Mouse (Mus musculus) embryonic facial prominence, embryonic 13.5 days (tissue): ENCODE measurements around the gene Prkg2. TPM values are rescaled to one million over a fixed set of nuclear protein-coding genes. Genes with fewer than 3 reads are reported as not detected.

ENCODE experiments used
- ATAC-seq: fragments of 200-750 bp; cut with Nextera tagmentation; 2 replicates; pipeline ENCODE4 v1.8.0; 2017; ENCODE audit warnings: low read depth; ENCODE audit not compliant: insufficient number of reproducible peaks, insufficient read depth, low FRiP score, low TSS enrichment
- H3K27ac ChIP-seq: fragments of 300-500 bp; sonication (generic); 2 replicates; pipeline ENCODE4 v1.5.1; 2015; ENCODE audit warnings: moderate library complexity, mild to moderate bottlenecking, inconsistent platforms
- H3K27me3 ChIP-seq: fragments of 300-500 bp; sonication (generic); 2 replicates; pipeline ENCODE4 v1.6.1; 2015; ENCODE audit warnings: mild to moderate bottlenecking, inconsistent platforms
- H3K36me3 ChIP-seq: fragments of 300-500 bp; sonication (generic); 2 replicates; pipeline ENCODE4 v1.6.1; 2015; ENCODE audit warnings: mild to moderate bottlenecking, inconsistent platforms
- H3K4me1 ChIP-seq: fragments of 300-500 bp; sonication (generic); 2 replicates; pipeline ENCODE4 v1.6.1; 2015; ENCODE audit warnings: inconsistent platforms
- H3K4me2 ChIP-seq: fragments of 300-500 bp; sonication (generic); 2 replicates; pipeline ENCODE4 v1.6.1; 2015; ENCODE audit warnings: moderate library complexity, mild to moderate bottlenecking, inconsistent platforms
- H3K4me3 ChIP-seq: fragments of 300-500 bp; sonication (generic); 2 replicates; pipeline ENCODE4 v1.5.1; 2015; ENCODE audit warnings: mild to moderate bottlenecking, inconsistent platforms
- H3K9ac ChIP-seq: fragments of 300-500 bp; sonication (generic); 2 replicates; pipeline ENCODE4 v1.6.1; 2015; ENCODE audit warnings: mild to moderate bottlenecking, inconsistent platforms
- H3K9me3 ChIP-seq: fragments of 300-500 bp; sonication (generic); 2 replicates; pipeline ENCODE4 v1.6.1; 2016; ENCODE audit warnings: inconsistent platforms
- WGBS: fragments of 180-500 bp; shearing (Covaris S2); methylation state at CpG from one replicate; pipeline ENCODE4 v1.1.7; 2015; ENCODE audit warnings: mixed read lengths; 5-methylcytosine and 5-hydroxymethylcytosine counted together
- polyA plus RNA-seq: library from polyadenylated mRNA; unstranded; fragments of >200 nt; fragmentation: Nextera tagmentation; extraction: Ambion mirVana; gene quantifications from 2 replicates; pipeline ENCODE4 v1.2.1, GENCODE M21; 2015

The Prkg2 gene
- polyA plus RNA-seq, 1 experiment from 2014 or later = 6.0 TPM

GRCm38 (mm10) chr5:98943776-98944175, 93.4 kb downstream of the Prkg2 start:
- H3K27ac ChIP-seq = no peak overlapping the region
- no peak overlapping the region for H3K9ac ChIP-seq
- no peaks in the 10 kb centered on the region for H3K9me3 ChIP-seq
- no peak for ATAC-seq
- WGBS = 60% methylated on average over 6 of the region's 6 CpGs
- H3K36me3 ChIP-seq = no peaks in the 10 kb centered on the region
- H3K4me3 ChIP-seq = no peak overlapping the region
- 0 out of 2 replicates have a peak, but pooled peaks cover 5% of the 10 kb centered on the region for H3K4me1 ChIP-seq
- no peak overlapping the region for H3K4me2 ChIP-seq
- no peaks in the 10 kb centered on the region for H3K27me3 ChIP-seq

- H3K4me1 ChIP-seq = 0 out of 2 replicates have a peak, but pooled peaks cover 5% of the 10 kb centered on the region
- 18% methylated on average over 6 of the region's 6 CpGs for WGBS
- no peaks in the 10 kb centered on the region; the same call in 1 of the 2 replicates for H3K27me3 ChIP-seq
Measured at GRCm38 (mm10) chr5:98940731-98941130, 96.4 kb downstream of the Prkg2 start.

DNA sequence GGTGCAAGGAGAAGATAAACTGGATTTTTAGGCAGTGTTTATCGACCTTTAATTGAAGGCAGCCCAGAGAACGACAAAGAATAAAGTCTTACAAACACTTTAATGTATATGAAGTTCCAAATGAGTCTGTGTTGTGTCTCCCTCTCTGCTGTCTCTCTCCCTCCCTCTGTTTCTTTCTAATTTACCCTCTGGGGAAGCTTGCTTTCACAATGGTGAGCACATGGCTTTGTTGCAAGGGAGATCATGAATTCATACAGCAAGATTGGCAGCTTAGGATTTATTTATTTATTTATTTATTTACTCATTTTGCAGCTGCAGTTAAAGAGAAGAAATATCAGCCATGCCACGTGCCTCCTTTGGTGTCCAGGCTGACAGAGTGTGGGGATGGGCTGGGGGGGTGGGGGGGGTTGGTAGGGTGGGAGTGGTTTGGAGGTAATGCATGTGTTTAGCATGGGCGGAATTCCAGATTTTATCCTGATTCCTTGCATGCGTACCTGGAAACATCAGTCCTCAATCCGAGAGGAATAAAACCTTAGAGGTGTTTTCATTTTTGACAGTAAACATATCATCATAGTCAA, 97.4 kb downstream of the Prkg2 start:
- Histone ChIP-seq H3K9me3 (no peaks in the 10 kb centered on the region), H3K4me2 (no peak overlapping the region), H3K9ac (no peak overlapping the region), H3K4me3 (no peak overlapping the region), H3K27ac (no peak overlapping the region), H3K27me3 (no peaks in the 10 kb centered on the region; the same call in 1 of the 2 replicates), H3K36me3 (no peaks in the 10 kb centered on the region), H3K4me1 (0 out of 2 replicates have a peak, but pooled peaks cover 5% of the 10 kb centered on the region)
- 71% methylated on average over 6 of the region's 6 CpGs for WGBS
- ATAC-seq = no peak

More at GRCm38 (mm10) chr5:98940731-98941130, 96.4 kb downstream of the Prkg2 start:
- no peak overlapping the region for H3K9ac ChIP-seq
- no peak for ATAC-seq
- no peak overlapping the region for H3K4me3 ChIP-seq
- no peaks in the 10 kb centered on the region for H3K9me3 ChIP-seq
- H3K27ac ChIP-seq = no peak overlapping the region
- no peak overlapping the region for H3K4me2 ChIP-seq
- no peaks in the 10 kb centered on the region for H3K36me3 ChIP-seq

- H3K4me2 ChIP-seq = no peak overlapping the region
- H3K27me3 ChIP-seq = no peaks in the 10 kb centered on the region; the same call in 1 of the 2 replicates
- no peak overlapping the region for H3K4me3 ChIP-seq
- H3K27ac ChIP-seq = no peak overlapping the region
- H3K9ac ChIP-seq = no peak overlapping the region
- H3K9me3 ChIP-seq = no peaks in the 10 kb centered on the region
- H3K4me1 ChIP-seq = 0 out of 2 replicates have a peak, but pooled peaks cover 5% of the 10 kb centered on the region
- no peak for ATAC-seq
- 82% methylated on average over 9 of the region's 9 CpGs for WGBS
- no peaks in the 10 kb centered on the region for H3K36me3 ChIP-seq
Measured at GRCm38 (mm10) chr5:98939116-98939515, 98.0 kb downstream of the Prkg2 start.

DNA sequence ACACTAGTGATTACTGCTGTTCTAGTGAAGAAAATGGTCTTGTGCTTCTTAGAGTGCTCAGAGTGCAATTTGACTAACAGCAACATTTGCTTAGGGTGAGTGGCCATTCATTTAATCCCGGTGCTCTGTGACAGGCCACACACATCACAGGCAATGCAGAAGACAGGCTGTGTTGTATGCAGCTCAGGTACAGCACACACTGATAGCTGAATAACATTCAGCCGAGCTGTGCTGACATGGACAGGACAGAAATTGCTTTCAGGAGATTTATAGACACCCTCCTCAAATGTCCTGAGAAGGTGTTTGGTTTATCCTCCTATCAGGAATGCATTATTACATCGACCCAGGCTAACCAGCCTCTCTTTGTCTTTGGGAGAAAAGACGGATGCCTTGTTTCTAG, 99.3 kb downstream of the Prkg2 start:
- 70% methylated on average over 4 of the region's 4 CpGs for WGBS
- H3K27me3 ChIP-seq = no peaks in the 10 kb centered on the region; the same call in 1 of the 2 replicates
- H3K4me3 ChIP-seq = no peak overlapping the region
- H3K27ac ChIP-seq = no peak overlapping the region
- 0 out of 2 replicates have a peak, but pooled peaks cover 5% of the 10 kb centered on the region for H3K4me1 ChIP-seq
- H3K9ac ChIP-seq = no peak overlapping the region
- no peak for ATAC-seq
- no peaks in the 10 kb centered on the region for H3K36me3 ChIP-seq
- H3K4me2 ChIP-seq = no peak overlapping the region
- H3K9me3 ChIP-seq = no peaks in the 10 kb centered on the region

DNA sequence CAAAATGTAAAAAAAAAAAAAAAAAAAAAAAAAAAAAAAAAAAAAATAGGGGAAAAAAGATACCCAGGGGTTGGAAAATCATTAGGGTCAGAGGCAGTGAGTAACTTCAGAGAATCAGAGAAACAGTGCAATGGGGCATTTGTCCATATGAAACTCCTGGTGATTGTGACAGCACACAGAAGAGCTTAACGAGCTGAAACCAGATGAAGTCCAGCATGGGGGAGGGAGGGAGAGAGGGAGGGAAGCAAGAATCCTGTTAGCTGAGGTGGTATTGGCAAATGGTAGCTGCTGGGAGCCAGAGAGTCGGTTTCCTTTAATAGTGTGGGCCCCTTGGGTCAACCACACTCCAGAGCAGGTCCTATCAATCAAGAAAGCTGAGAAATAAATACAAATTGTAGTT, 100.5 kb downstream of the Prkg2 start:
- no peak overlapping the region for H3K4me3 ChIP-seq
- 0 out of 2 replicates have a peak, but pooled peaks cover 5% of the 10 kb centered on the region for H3K4me1 ChIP-seq
- 44% methylated on average over 2 of the region's 2 CpGs for WGBS
- H3K36me3 ChIP-seq = no peaks in the 10 kb centered on the region
- ATAC-seq = no peak
- H3K9me3 ChIP-seq = no peaks in the 10 kb centered on the region
- H3K9ac ChIP-seq = no peak overlapping the region
- no peak overlapping the region for H3K27ac ChIP-seq
- H3K4me2 ChIP-seq = no peak overlapping the region
- no peaks in the 10 kb centered on the region; the same call in 1 of the 2 replicates for H3K27me3 ChIP-seq

- 56% methylated on average over 8 of the region's 8 CpGs for whole genome bisulfite sequencing
- no peak overlapping the region for H3K27ac ChIP-seq
- no peaks in the 10 kb centered on the region for H3K9me3 ChIP-seq
- no peaks in the 10 kb centered on the region; the same call in 1 of the 2 replicates for H3K27me3 ChIP-seq
- H3K4me3 ChIP-seq = no peak overlapping the region
- H3K9ac ChIP-seq = no peak overlapping the region
- 0 out of 2 replicates have a peak, but pooled peaks cover 4% of the 10 kb centered on the region for H3K4me1 ChIP-seq
- H3K36me3 ChIP-seq = no peaks in the 10 kb centered on the region
- no peak overlapping the region for H3K4me2 ChIP-seq
- no peak for ATAC-seq
Measured at GRCm38 (mm10) chr5:98935930-98936329, 101.2 kb downstream of the Prkg2 start.

- no peaks in the 10 kb centered on the region for H3K36me3 ChIP-seq
- H3K27ac ChIP-seq = no peak overlapping the region
- H3K4me1 ChIP-seq = no peaks in the 10 kb centered on the region
- no peak for ATAC-seq
- H3K27me3 ChIP-seq = no peaks in the 10 kb centered on the region
- H3K4me3 ChIP-seq = no peak overlapping the region
- H3K4me2 ChIP-seq = no peak overlapping the region
- H3K9me3 ChIP-seq = no peaks in the 10 kb centered on the region
- 73% methylated on average over 3 of the region's 3 CpGs for WGBS
- H3K9ac ChIP-seq = no peak overlapping the region
Measured at GRCm38 (mm10) chr5:98922921-98923320, 114.2 kb downstream of the Prkg2 start.

DNA sequence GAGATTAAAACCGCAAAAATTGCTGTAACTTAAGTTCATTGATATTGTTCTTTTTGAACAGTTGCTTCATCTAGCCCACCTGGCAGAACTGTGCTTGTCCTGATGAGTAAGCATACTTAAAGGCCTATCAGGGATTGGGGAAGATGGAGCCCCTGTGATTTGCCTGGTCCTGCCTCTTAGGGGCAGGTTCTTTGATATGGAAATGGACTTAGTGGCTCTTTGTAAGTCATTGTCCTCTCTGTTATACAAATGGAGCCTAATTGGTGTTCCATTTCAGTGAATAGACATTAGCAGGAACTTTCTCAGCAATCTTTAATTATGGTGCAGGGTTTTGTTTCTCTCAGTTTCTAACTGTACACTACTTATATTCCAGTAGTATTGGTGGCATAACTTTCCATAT, 115.5 kb downstream of the Prkg2 start:
- 77% methylated on average over 1 of the region's 1 CpGs for WGBS
- no peaks in the 10 kb centered on the region for H3K27me3 ChIP-seq
- ATAC-seq = no peak
- no peaks in the 10 kb centered on the region for H3K9me3 ChIP-seq
- no peak overlapping the region for H3K27ac ChIP-seq
- H3K4me3 ChIP-seq = no peak overlapping the region
- no peaks in the 10 kb centered on the region for H3K36me3 ChIP-seq
- H3K4me2 ChIP-seq = no peak overlapping the region
- H3K4me1 ChIP-seq = no peaks in the 10 kb centered on the region
- no peak overlapping the region for H3K9ac ChIP-seq

DNA sequence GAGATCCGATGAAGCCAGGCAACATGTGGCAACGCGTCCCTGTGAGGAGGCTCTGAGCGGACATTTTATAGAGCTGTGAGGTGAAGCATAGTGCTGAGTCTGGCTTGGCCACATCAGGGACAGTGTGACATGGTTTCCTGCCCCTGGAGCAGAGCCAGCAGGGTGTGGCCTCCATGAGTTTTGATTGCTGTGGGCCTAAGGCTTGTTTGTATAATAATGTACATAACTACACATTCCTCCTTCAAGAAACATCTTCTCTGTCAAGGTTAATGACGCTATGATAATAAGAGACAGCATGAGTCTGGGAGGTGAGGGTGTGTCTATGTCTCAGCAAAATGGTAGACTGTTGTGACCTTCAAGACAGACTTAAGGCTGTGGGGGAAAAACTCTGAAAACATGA, 118.4 kb downstream of the Prkg2 start:
- WGBS = 86% methylated on average over 5 of the region's 5 CpGs
- no peaks in the 10 kb centered on the region for H3K4me1 ChIP-seq
- H3K4me3 ChIP-seq = no peak overlapping the region
- no peak overlapping the region for H3K4me2 ChIP-seq
- no peaks in the 10 kb centered on the region for H3K36me3 ChIP-seq
- no peaks in the 10 kb centered on the region for H3K27me3 ChIP-seq
- H3K9ac ChIP-seq = no peak overlapping the region
- H3K9me3 ChIP-seq = no peaks in the 10 kb centered on the region
- ATAC-seq = no peak
- H3K27ac ChIP-seq = no peak overlapping the region

- 65% methylated on average over 4 of the region's 4 CpGs for WGBS
- H3K4me2 ChIP-seq = no peak overlapping the region
- H3K27ac ChIP-seq = no peak overlapping the region
- no peak overlapping the region for H3K4me3 ChIP-seq
- ATAC-seq = no peak
- no peaks in the 10 kb centered on the region for H3K27me3 ChIP-seq
- H3K9ac ChIP-seq = no peak overlapping the region
- H3K36me3 ChIP-seq = no peaks in the 10 kb centered on the region
- no peaks in the 10 kb centered on the region for H3K4me1 ChIP-seq
- H3K9me3 ChIP-seq = no peaks in the 10 kb centered on the region; the same call in 1 of the 2 replicates
Measured at GRCm38 (mm10) chr5:98902339-98902738, 134.8 kb downstream of the Prkg2 start.

- 74% methylated on average over 5 of the region's 5 CpGs for WGBS
- no peaks in the 10 kb centered on the region for H3K9me3 ChIP-seq
- H3K4me3 ChIP-seq = no peak overlapping the region
- ATAC-seq = no peak
- H3K36me3 ChIP-seq = no peaks in the 10 kb centered on the region
- H3K4me1 ChIP-seq = no peaks in the 10 kb centered on the region
- no peak overlapping the region for H3K27ac ChIP-seq
- no peak overlapping the region for H3K4me2 ChIP-seq
- no peaks in the 10 kb centered on the region for H3K27me3 ChIP-seq
- H3K9ac ChIP-seq = no peak overlapping the region
Measured at GRCm38 (mm10) chr5:98900926-98901325, 136.2 kb downstream of the Prkg2 start.
